Mouse (Mus musculus): ENCODE measurements around the gene Ttll11.

DNA sequence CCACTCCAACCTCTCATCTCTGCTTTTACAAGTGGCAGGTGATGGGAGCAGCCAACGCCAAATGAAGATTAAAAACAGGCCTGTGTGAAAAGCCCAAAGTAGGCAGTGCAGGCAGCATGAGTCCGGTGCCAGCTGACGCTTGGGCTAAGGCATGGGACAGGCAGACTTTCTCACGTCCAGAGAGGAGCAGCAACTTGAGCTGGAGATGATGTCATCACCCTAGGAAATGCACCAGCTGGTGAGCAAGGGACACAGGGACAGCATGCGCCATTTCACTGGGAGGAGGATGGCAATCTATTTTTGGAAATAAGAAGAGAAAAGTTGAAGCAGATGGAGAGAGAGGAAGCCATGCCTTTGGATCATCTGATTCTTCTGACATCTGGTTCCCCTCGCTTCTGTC, 51.6 kb downstream of the Ttll11 start:
- TF ChIP-seq ZC3H11A (IDR thresholded peaks at IDR 0.05; ENCODE audit: borderline replicate concordance, low read depth, low read length) (no peak), MAFK (IDR thresholded peaks at IDR 0.05; ENCODE audit: insufficient read depth, low read depth, low read length) (no peak), HCFC1 (IDR thresholded peaks at IDR 0.05; ENCODE audit: borderline replicate concordance, insufficient read depth, low read length) (no peak)
